Mouse (Mus musculus): Measurements from ENCODE around the gene Bnc2. TPM values are rescaled to one million over a fixed set of nuclear protein-coding genes. Genes with fewer than 3 reads are reported as not detected.

Gene Bnc2
- polyA plus RNA-seq, 1 experiment from 2014 or later: 2.3 TPM

DNA sequence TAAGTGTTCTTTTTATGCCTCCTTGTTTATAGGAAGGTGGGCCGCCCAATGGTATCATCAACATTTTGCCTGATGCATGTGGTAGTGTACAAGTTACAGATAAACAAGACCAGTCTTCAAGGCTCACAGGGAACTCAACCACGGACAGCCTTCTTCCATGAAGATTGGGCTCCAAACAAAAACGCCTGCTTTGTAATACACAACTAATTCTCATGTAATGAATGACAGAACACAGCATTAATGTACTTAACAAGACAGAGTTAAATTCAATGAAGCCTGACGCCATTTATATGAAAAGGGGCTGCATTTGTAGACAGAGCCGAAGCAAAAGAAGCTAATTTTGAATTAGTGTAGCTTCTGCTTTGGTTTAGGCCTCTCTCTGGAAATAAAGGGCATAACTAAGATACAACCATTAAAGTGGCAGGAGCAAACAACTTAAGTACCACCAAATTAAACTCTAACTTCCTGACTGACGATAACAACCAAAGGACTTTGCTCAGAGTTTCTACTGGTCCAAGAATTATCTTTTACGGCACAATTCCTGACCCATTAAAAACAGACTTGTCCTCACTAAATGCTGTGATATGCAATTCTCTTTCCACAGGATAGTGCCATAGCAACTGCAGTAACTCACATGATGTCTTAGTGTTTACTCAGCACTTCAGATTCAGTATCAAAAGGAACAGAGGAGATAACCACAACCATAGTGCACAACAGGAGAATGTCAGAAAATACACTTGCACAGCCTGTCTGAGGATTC lies 225.6 kb downstream of the Bnc2 start:
- Histone ChIP-seq H3K4me1 (0 out of 2 replicates have a peak, but pooled peaks cover under 1% of the 10 kb centered on the region), H3K9ac (replicated peaks) (no peak overlapping the region), H3K9me3 (no peaks in the 10 kb centered on the region), H3K27me3 (no peaks in the 10 kb centered on the region), H3K27ac (replicated peaks) (no peak overlapping the region), H3K36me3 (no peaks in the 10 kb centered on the region), H3K4me3 (no peak overlapping the region), H3K4me2 (replicated peaks) (no peak overlapping the region)
- 58% methylated on average over 7 of the region's 7 CpGs for WGBS
- ATAC-seq (replicated peaks): no peak

DNA sequence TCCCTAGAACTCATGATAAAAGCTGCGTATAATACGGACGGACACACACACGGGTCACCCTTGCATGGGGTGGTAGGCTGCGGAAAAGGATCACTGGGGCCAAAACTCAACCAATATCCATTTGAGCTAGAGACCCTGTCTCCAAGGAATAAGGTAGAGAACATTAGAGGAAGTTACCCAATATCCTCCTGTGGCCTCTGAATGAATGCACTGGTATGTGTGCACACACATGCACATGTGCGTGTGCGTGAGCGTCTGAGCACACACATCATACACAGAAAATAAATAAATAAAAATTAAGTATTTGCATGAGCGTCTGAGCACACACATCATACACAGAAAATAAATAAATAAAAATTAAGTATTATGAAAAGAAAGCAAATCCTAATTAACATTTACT lies 241.8 kb downstream of the Bnc2 start:
- no peak for ATAC-seq (replicated peaks)
- H3K9ac ChIP-seq (replicated peaks): no peak overlapping the region
- no peaks in the 10 kb centered on the region for H3K9me3 ChIP-seq
- no peak overlapping the region for H3K4me2 ChIP-seq (replicated peaks)
- no peaks in the 10 kb centered on the region for H3K4me1 ChIP-seq
- WGBS: 96% methylated on average over 9 of the region's 9 CpGs
- no peaks in the 10 kb centered on the region for H3K36me3 ChIP-seq
- H3K27me3 ChIP-seq: no peaks in the 10 kb centered on the region
- no peak overlapping the region for H3K27ac ChIP-seq (replicated peaks)
- no peak overlapping the region for H3K4me3 ChIP-seq

DNA sequence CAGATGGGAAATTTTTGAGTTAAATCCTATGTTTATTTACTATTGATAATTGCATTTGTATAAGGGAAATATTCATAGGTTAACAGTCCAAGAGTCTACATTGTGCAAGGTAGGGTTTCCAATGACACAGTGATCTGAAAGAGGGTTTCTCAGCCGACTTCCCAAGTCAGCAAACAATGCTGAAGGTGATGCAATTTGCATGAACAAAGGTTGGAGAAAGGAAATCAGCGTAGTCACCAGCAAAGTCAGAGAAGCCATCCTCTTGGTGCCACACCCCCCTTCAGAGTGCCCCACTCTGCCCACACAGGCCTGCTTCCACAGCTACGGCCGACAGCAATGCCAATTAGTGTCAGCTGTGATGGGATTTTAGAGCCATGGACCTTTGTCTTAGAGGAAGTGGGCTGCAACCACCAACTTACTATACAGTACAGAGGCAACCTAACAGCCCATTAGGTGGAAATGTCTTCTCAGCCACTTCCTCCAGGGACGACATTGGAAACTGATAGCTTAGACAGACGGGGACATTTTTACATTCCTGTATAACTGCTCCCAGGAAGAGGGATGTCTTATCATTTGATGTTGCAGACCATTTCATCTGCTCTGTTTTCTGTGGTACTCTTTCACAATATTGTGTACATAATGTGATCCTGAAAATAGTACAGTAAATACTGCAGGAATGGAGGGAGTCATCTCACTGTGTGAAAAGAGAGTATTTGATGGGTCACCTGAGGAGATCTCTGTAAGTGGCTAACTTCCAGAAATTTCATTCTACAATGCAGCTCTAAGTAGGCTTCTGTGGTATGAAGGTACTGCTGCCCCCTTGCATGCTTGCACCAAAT lies 243.2 kb downstream of the Bnc2 start:
- no peaks in the 10 kb centered on the region for H3K36me3 ChIP-seq
- H3K27ac ChIP-seq (replicated peaks): no peak overlapping the region
- H3K4me2 ChIP-seq (replicated peaks): no peak overlapping the region
- no peaks in the 10 kb centered on the region for H3K27me3 ChIP-seq
- no peak for ATAC-seq (replicated peaks)
- no peaks in the 10 kb centered on the region for H3K9me3 ChIP-seq
- 32% methylated on average over 6 of the region's 6 CpGs for WGBS
- H3K4me1 ChIP-seq: no peaks in the 10 kb centered on the region
- H3K9ac ChIP-seq (replicated peaks): no peak overlapping the region
- H3K4me3 ChIP-seq: no peak overlapping the region

DNA sequence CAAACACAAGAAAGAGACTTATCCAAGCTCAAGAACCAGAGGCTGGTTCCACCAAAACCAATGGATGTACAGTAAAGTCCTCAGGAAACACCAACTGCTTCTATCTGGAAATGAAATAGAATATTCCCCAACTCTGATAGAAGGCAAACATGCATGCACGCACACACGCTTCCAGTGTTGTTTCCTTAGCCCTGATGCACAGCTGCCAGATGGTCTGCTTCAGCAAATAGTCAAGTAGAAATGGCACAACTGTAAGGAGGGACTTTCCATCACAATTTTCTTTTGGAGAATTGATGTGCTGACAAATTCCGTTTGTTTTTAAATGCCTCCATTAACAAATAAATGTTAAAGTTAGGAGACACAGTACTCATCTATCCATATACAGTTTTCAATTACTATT lies 247.1 kb downstream of the Bnc2 start:
- H3K9me3 ChIP-seq: no peaks in the 10 kb centered on the region
- no peaks in the 10 kb centered on the region for H3K36me3 ChIP-seq
- H3K4me2 ChIP-seq (replicated peaks): no peak overlapping the region
- H3K4me1 ChIP-seq: no peaks in the 10 kb centered on the region; the same call in 1 of the 2 replicates
- H3K9ac ChIP-seq (replicated peaks): no peak overlapping the region
- WGBS: 92% methylated on average over 3 of the region's 3 CpGs
- no peak overlapping the region for H3K27ac ChIP-seq (replicated peaks)
- H3K4me3 ChIP-seq: no peak overlapping the region
- no peak for ATAC-seq (replicated peaks)
- no peaks in the 10 kb centered on the region for H3K27me3 ChIP-seq

DNA sequence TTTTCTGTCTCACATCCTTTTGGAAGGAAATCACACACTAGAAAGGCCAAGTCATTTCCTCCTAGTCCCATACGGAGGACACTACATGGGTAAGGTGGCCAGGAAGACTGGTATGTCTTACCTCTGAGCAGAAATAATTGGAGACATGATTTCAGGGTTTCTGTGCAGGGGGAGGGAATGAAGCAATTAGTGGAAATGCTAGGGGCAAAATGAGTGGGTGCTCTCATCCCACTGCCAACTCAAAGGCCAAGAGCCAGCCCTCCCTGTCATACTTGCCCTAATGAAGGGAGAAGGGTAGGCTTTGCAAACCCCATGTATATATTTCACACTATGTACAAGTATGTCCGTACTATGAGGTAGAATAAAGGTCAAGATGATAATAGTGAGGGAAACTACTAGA lies 263.6 kb downstream of the Bnc2 start:
- WGBS: 91% methylated on average over 2 of the region's 2 CpGs
- Histone ChIP-seq H3K36me3 (no peaks in the 10 kb centered on the region), H3K9ac (replicated peaks) (no peak overlapping the region), H3K4me2 (replicated peaks) (no peak overlapping the region), H3K27me3 (no peaks in the 10 kb centered on the region), H3K27ac (replicated peaks) (no peak overlapping the region), H3K9me3 (no peaks in the 10 kb centered on the region), H3K4me1 (no peaks in the 10 kb centered on the region), H3K4me3 (no peak overlapping the region)
- no peak for ATAC-seq (replicated peaks)

DNA sequence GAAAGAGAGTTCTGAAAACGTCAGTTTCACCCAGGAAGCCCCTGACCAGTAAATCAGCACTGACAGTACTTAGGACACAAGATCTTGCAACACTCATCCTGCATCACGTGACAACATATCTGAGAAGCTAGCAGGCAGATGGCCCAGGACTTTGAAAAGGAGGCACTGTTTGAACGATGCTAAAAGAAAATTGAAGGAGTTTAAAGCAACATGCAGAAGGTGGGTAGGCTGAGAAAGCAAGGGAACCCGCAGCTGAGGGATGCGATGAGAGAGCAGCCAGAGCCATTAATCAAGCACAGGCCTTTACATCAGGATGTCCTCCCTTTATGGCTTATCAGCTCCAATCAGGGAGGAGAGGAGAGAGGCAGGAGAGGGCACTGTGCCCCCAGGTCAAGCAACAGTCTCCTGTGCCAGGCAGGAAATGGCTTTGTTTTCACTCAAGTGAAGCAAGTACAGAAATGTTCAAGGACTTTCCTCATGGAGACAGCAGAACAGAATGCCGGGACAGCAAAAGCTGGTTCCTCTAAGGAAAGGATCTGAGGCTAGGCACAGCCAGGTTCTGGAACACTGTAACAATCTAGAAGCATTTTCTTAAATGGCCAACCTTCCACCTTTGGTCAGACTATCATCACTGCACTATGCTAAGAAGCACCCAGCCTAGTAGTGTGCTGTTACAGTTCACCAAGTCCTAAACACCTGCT lies 267.6 kb downstream of the Bnc2 start:
- H3K4me3 ChIP-seq: no peak overlapping the region
- 74% methylated on average over 6 of the region's 6 CpGs for WGBS
- no peak for ATAC-seq (replicated peaks)

DNA sequence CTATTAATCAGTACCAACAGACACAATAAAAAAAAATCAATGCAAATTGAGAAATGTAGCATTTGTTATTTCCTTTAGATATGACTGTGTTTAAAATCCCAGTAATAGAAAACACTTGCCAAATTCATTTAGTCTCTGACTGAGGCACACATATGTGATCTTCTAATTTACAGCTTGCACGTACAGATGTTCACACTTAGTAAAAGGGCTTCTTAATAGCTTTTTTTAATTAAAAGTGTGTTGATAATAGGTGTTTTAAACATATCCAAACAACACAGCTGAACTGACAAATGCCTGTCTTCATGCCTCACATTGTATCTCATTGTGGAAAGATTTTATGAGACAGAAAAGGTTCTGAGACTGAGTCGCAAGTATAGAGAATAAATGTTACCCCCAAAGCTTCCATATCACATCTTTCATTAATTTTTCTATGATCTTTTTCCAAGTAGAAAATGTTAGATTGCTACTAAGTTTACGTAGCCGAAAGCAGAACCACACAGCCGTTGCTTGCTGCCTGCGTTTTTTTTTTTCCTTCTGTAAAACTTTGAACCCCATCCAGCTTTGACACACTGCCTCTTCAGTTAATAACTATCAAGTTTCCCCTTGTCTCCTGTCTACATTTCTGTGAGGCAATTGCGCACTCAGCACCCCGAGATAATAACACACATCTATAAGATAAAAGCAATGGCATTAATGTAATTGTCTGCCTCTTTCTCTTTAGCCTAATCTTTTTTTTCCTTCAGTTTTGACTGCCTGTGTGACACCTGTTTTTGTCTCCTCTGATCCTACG lies 271.5 kb downstream of the Bnc2 start:
- no peak for ATAC-seq (replicated peaks)

More for the DNA sequence above, 267.6 kb downstream of the Bnc2 start:
- Histone ChIP-seq H3K4me2 (replicated peaks) (no peak overlapping the region), H3K9ac (replicated peaks) (no peak overlapping the region), H3K27me3 (no peaks in the 10 kb centered on the region), H3K36me3 (no peaks in the 10 kb centered on the region), H3K9me3 (no peaks in the 10 kb centered on the region), H3K4me1 (peaks cover 14% of the 10 kb centered on the region), H3K27ac (replicated peaks) (no peak overlapping the region)

DNA sequence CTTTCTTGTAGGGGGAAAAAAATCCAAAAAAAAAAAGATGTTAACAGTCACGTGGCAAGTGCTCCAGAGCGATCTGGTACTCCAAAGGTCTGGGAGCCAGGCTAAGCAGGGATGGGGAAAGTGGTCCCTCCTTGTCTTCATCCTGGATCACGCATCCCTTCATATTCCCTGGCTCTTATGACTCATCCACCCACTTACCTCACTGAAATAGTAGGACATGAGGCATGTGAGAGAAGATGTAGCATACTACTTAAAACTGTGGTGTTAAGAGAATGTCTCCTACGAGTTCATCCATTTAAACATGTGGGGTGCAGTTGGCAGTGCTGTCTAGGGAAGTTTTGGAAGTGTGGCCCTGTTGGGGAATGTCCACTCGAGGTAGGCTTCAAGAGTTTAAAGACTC lies 286.1 kb downstream of the Bnc2 start:
- H3K36me3 ChIP-seq: no peaks in the 10 kb centered on the region
- H3K4me1 ChIP-seq: no peaks in the 10 kb centered on the region
- no peaks in the 10 kb centered on the region for H3K27me3 ChIP-seq
- H3K9me3 ChIP-seq: no peaks in the 10 kb centered on the region
- H3K27ac ChIP-seq (replicated peaks): no peak overlapping the region
- H3K4me3 ChIP-seq: no peak overlapping the region
- H3K9ac ChIP-seq (replicated peaks): no peak overlapping the region
- no peak for ATAC-seq (replicated peaks)
- WGBS: 91% methylated on average over 5 of the region's 5 CpGs
- H3K4me2 ChIP-seq (replicated peaks): no peak overlapping the region

More for the DNA sequence above, 271.5 kb downstream of the Bnc2 start:
- Histone ChIP-seq H3K4me1 (peaks cover 14% of the 10 kb centered on the region), H3K9ac (replicated peaks) (no peak overlapping the region), H3K9me3 (no peaks in the 10 kb centered on the region), H3K27me3 (no peaks in the 10 kb centered on the region), H3K4me3 (no peak overlapping the region), H3K36me3 (no peaks in the 10 kb centered on the region), H3K4me2 (replicated peaks) (no peak overlapping the region), H3K27ac (replicated peaks) (no peak overlapping the region)
- 31% methylated on average over 9 of the region's 9 CpGs for WGBS

DNA sequence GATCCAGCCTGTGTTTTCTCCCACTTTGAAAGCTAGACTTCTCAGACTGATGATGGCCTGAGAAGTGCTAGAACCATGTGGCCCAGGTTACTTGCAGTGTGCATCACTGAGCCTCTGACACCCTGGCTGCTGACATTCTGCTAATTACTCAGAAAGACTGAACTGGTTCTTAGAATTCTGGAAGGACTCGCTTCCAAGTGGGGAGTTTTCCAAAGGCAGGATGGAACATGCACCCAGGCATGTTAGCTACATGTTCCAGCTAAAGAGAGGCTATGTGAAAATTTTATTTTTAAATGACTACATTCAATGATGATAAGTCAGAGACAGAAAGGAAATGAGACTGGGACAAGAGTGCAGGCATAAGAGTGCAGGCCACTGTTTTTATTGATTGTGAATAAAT lies 289.9 kb downstream of the Bnc2 start:
- no peaks in the 10 kb centered on the region for H3K36me3 ChIP-seq

DNA sequence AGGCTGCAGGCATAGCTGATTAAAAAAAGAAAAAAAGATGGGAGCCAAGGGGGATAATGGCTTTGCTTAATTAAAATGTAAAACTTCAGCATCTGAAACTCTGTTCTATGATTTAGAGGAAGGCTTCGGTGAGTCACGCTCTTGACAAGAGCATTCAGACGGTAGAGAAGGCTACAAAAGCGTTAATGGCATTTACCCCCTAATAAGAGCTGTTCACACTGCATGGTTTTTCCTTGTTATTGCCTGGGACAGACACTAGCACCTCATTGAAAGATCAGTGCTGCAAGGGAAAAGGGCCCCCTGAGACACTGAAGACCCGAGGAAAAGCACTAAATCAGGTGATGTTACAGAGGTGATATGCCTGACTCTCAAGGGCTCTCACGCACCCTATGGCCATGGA lies 295.8 kb downstream of the Bnc2 start:
- Histone ChIP-seq H3K4me1 (peaks cover 6% of the 10 kb centered on the region; the same call in 1 of the 2 replicates), H3K4me3 (no peak overlapping the region), H3K9ac (replicated peaks) (no peak overlapping the region), H3K4me2 (replicated peaks) (no peak overlapping the region), H3K27ac (replicated peaks) (no peak overlapping the region), H3K9me3 (no peaks in the 10 kb centered on the region), H3K36me3 (no peaks in the 10 kb centered on the region), H3K27me3 (no peaks in the 10 kb centered on the region)
- 20% methylated on average over 6 of the region's 6 CpGs for WGBS
- no peak; the same call in 1 of the 2 replicates for ATAC-seq (replicated peaks)

More for the DNA sequence above, 289.9 kb downstream of the Bnc2 start:
- Histone ChIP-seq H3K4me3 (no peak overlapping the region), H3K9me3 (no peaks in the 10 kb centered on the region), H3K9ac (replicated peaks) (no peak overlapping the region), H3K4me1 (no peaks in the 10 kb centered on the region), H3K4me2 (replicated peaks) (no peak overlapping the region), H3K27me3 (no peaks in the 10 kb centered on the region), H3K27ac (replicated peaks) (no peak overlapping the region)
- 84% methylated on average over 1 of the region's 1 CpGs for WGBS
- no peak for ATAC-seq (replicated peaks)

DNA sequence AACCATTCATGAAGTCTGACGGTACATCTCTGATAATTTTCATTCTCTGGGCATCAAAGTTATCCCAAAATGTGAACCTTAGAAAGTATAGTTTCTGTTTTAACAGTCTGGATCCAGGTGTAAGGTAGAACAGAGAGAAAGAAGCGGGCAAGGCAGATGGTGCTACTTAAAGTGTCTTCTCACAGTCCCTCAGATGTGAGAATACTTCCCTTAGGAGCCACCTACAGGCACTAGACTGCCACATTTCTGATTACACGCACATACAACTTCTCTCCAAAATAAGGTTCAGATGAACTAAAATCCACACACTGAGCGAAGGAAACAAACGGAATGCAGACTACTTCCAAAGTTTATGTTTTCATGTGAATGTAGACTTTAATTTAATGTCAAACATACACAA lies 297.6 kb downstream of the Bnc2 start:
- WGBS: 89% methylated on average over 5 of the region's 5 CpGs
- Histone ChIP-seq H3K4me2 (replicated peaks) (no peak overlapping the region), H3K27me3 (no peaks in the 10 kb centered on the region), H3K4me3 (no peak overlapping the region), H3K36me3 (no peaks in the 10 kb centered on the region), H3K9ac (replicated peaks) (no peak overlapping the region), H3K27ac (replicated peaks) (no peak overlapping the region), H3K4me1 (peaks cover 6% of the 10 kb centered on the region; the same call in 1 of the 2 replicates), H3K9me3 (no peaks in the 10 kb centered on the region)
- no peak for ATAC-seq (replicated peaks)

Measured in forebrain, embryonic 15.5 days (tissue).